Mouse (Mus musculus) liver, embryonic 13.5 days (tissue): ENCODE measurements around the gene Ttll5. TPM values are rescaled to one million over a fixed set of nuclear protein-coding genes. Genes with fewer than 3 reads are reported as not detected.

Experiments used
- ATAC-seq: fragments of 200-750 bp; cut with Nextera tagmentation; 2 replicates; pipeline ENCODE4 v1.8.0; 2017; ENCODE audit warnings: low read depth, mild to moderate bottlenecking, moderate number of reproducible peaks, moderate library complexity
- DNase-seq: peaks from one replicate; pipeline ENCODE4 v3.0.0; 2022
- H3K27ac ChIP-seq: fragments of 300-500 bp; sonication (generic); 2 replicates; pipeline ENCODE4 v1.5.1; 2015; ENCODE audit warnings: moderate library complexity, mild to moderate bottlenecking, inconsistent platforms
- H3K27me3 ChIP-seq: fragments of 300-500 bp; sonication (generic); 2 replicates; pipeline ENCODE4 v1.6.1; 2015; ENCODE audit warnings: mild to moderate bottlenecking, inconsistent platforms
- H3K36me3 ChIP-seq: fragments of 300-500 bp; sonication (generic); 2 replicates; pipeline ENCODE4 v1.6.1; 2015; ENCODE audit warnings: mild to moderate bottlenecking, inconsistent platforms
- H3K4me1 ChIP-seq: fragments of 300-500 bp; sonication (generic); replicated peaks from 2 replicates; pipeline ENCODE4 v1.6.1; 2015; ENCODE audit warnings: inconsistent platforms
- H3K4me2 ChIP-seq: fragments of 300-500 bp; sonication (generic); 2 replicates; pipeline ENCODE4 v1.6.1; 2015; ENCODE audit warnings: inconsistent platforms, mild to moderate bottlenecking, moderate library complexity
- H3K4me3 ChIP-seq: fragments of 300-500 bp; sonication (generic); replicated peaks from 2 replicates; pipeline ENCODE4 v1.5.1; 2015; ENCODE audit warnings: mild to moderate bottlenecking, inconsistent platforms
- H3K9ac ChIP-seq: fragments of 300-500 bp; sonication (generic); 2 replicates; pipeline ENCODE4 v1.6.1; 2015; ENCODE audit warnings: mild to moderate bottlenecking, inconsistent platforms
- H3K9me3 ChIP-seq: fragments of 300-500 bp; sonication (generic); replicated peaks from 2 replicates; pipeline ENCODE4 v1.6.1; 2016; ENCODE audit warnings: inconsistent platforms
- WGBS: fragments of 180-500 bp; shearing (Covaris S2); methylation state at CpG from one replicate; pipeline ENCODE4 v1.1.7; 2015; ENCODE audit not compliant: insufficient replicate concordance; 5-methylcytosine and 5-hydroxymethylcytosine counted together
- polyA plus RNA-seq: library from polyadenylated mRNA; unstranded; fragments of >200 nt; fragmentation: Nextera tagmentation; extraction: Ambion mirVana; gene quantifications from 2 replicates; pipeline ENCODE4 v1.2.1, GENCODE M21; 2015

Gene Ttll5
- polyA plus RNA-seq, 1 experiment from 2014 or later: 5.0 TPM

- Histone ChIP-seq H3K4me1 (peaks cover 19% of the 10 kb centered on the region), H3K4me3 (no peak overlapping the region), H3K27ac (no peak overlapping the region), H3K36me3 (no peaks in the 10 kb centered on the region), H3K9me3 (no peaks in the 10 kb centered on the region), H3K9ac (no peak overlapping the region), H3K27me3 (no peaks in the 10 kb centered on the region), H3K4me2 (no peak overlapping the region)
- ATAC-seq: no peak
- no peak for DNase-seq
Measured at GRCm38 (mm10) chr12:86035586-86035985, 211.1 kb downstream of the Ttll5 start.

GRCm38 (mm10) chr12:86036368-86037166, 212.1 kb downstream of the Ttll5 start:
- no peak for ATAC-seq
- no peaks in the 10 kb centered on the region for H3K27me3 ChIP-seq
- H3K9ac ChIP-seq: no peak overlapping the region
- H3K9me3 ChIP-seq: no peaks in the 10 kb centered on the region
- whole genome bisulfite sequencing: 62% methylated on average over 9 of the region's 9 CpGs
- no peak overlapping the region for H3K27ac ChIP-seq
- DNase-seq: no peak
- H3K4me2 ChIP-seq: no peak overlapping the region
- H3K4me1 ChIP-seq: peaks cover 12% of the 10 kb centered on the region
- H3K4me3 ChIP-seq: no peak overlapping the region
- no peaks in the 10 kb centered on the region for H3K36me3 ChIP-seq

- Histone ChIP-seq H3K4me3 (no peak overlapping the region), H3K27me3 (no peaks in the 10 kb centered on the region), H3K9me3 (no peaks in the 10 kb centered on the region), H3K4me1 (peaks cover 8% of the 10 kb centered on the region), H3K4me2 (no peak overlapping the region), H3K9ac (no peak overlapping the region), H3K36me3 (no peaks in the 10 kb centered on the region), H3K27ac (no peak overlapping the region)
- 59% methylated on average over 12 of the region's 12 CpGs for WGBS
- DNase-seq: no peak
- ATAC-seq: no peak
Measured at GRCm38 (mm10) chr12:86037235-86037921, 212.9 kb downstream of the Ttll5 start.

- DNase-seq: no peak
- Histone ChIP-seq H3K4me1 (no peaks in the 10 kb centered on the region; the same call in 1 of the 2 replicates), H3K4me3 (no peak overlapping the region), H3K9ac (no peak overlapping the region), H3K9me3 (no peaks in the 10 kb centered on the region; the same call in 1 of the 2 replicates), H3K4me2 (no peak overlapping the region), H3K36me3 (peaks cover 10% of the 10 kb centered on the region; the same call in 1 of the 2 replicates), H3K27ac (no peak overlapping the region), H3K27me3 (no peaks in the 10 kb centered on the region)
- 81% methylated on average over 5 of the region's 5 CpGs for WGBS
- no peak for ATAC-seq
Measured at GRCm38 (mm10) chr12:86039078-86039477, 214.6 kb downstream of the Ttll5 start.

GRCm38 (mm10) chr12:86039751-86040150, 215.3 kb downstream of the Ttll5 start:
- Histone ChIP-seq H3K9me3 (no peaks in the 10 kb centered on the region; the same call in 1 of the 2 replicates), H3K4me2 (no peak overlapping the region), H3K36me3 (peaks cover 10% of the 10 kb centered on the region; the same call in 1 of the 2 replicates), H3K27me3 (no peaks in the 10 kb centered on the region), H3K27ac (no peak overlapping the region), H3K4me1 (no peaks in the 10 kb centered on the region), H3K9ac (no peak overlapping the region), H3K4me3 (no peak overlapping the region)
- ATAC-seq (no peak), DNase-seq (no peak)
- WGBS: 81% methylated on average over 6 of the region's 6 CpGs

- H3K9me3 ChIP-seq: no peaks in the 10 kb centered on the region; the same call in 1 of the 2 replicates
- no peak overlapping the region for H3K9ac ChIP-seq
- WGBS: 60% methylated on average over 5 of the region's 5 CpGs
- no peaks in the 10 kb centered on the region for H3K27me3 ChIP-seq
- H3K4me2 ChIP-seq: no peak overlapping the region
- H3K4me3 ChIP-seq: no peak overlapping the region
- H3K36me3 ChIP-seq: peaks cover 10% of the 10 kb centered on the region; the same call in 1 of the 2 replicates
- DNase-seq (no peak), ATAC-seq (no peak)
- H3K4me1 ChIP-seq: peaks cover 3% of the 10 kb centered on the region
- no peak overlapping the region for H3K27ac ChIP-seq
Measured at GRCm38 (mm10) chr12:86046141-86046540, 221.7 kb downstream of the Ttll5 start.

- no peaks in the 10 kb centered on the region for H3K27me3 ChIP-seq
- ATAC-seq (no peak), DNase-seq (no peak)
- no peak overlapping the region for H3K9ac ChIP-seq
- H3K4me3 ChIP-seq: no peak overlapping the region
- 80% methylated on average over 2 of the region's 2 CpGs for WGBS
- H3K9me3 ChIP-seq: no peaks in the 10 kb centered on the region; the same call in 1 of the 2 replicates
- peaks cover 8% of the 10 kb centered on the region for H3K4me1 ChIP-seq
- no peak overlapping the region for H3K4me2 ChIP-seq
- peaks cover 10% of the 10 kb centered on the region; the same call in 1 of the 2 replicates for H3K36me3 ChIP-seq
- no peak overlapping the region for H3K27ac ChIP-seq
Measured at GRCm38 (mm10) chr12:86046776-86047175, 222.3 kb downstream of the Ttll5 start.

GRCm38 (mm10) chr12:86047376-86047775, 222.9 kb downstream of the Ttll5 start:
- H3K4me3 ChIP-seq: no peak overlapping the region
- H3K4me2 ChIP-seq: no peak overlapping the region
- DNase-seq (no peak), ATAC-seq (no peak)
- H3K27ac ChIP-seq: no peak overlapping the region
- no peaks in the 10 kb centered on the region; the same call in 1 of the 2 replicates for H3K9me3 ChIP-seq
- no peaks in the 10 kb centered on the region for H3K27me3 ChIP-seq
- WGBS: 40% methylated on average over 8 of the region's 8 CpGs
- H3K36me3 ChIP-seq: peaks cover 10% of the 10 kb centered on the region; the same call in 1 of the 2 replicates
- peaks cover 8% of the 10 kb centered on the region for H3K4me1 ChIP-seq
- H3K9ac ChIP-seq: no peak overlapping the region

- DNase-seq (no peak), ATAC-seq (no peak)
- no peak overlapping the region for H3K4me2 ChIP-seq
- no peaks in the 10 kb centered on the region for H3K9me3 ChIP-seq
- no peak overlapping the region for H3K9ac ChIP-seq
- H3K4me1 ChIP-seq: peaks cover 8% of the 10 kb centered on the region
- H3K4me3 ChIP-seq: no peak overlapping the region
- no peaks in the 10 kb centered on the region for H3K36me3 ChIP-seq
- WGBS: 78% methylated on average over 6 of the region's 6 CpGs
- H3K27ac ChIP-seq: no peak overlapping the region
- H3K27me3 ChIP-seq: no peaks in the 10 kb centered on the region
Measured at GRCm38 (mm10) chr12:86049813-86050212, 225.4 kb downstream of the Ttll5 start.

- Histone ChIP-seq H3K27ac (no peak overlapping the region), H3K9me3 (no peaks in the 10 kb centered on the region), H3K4me2 (no peak overlapping the region), H3K4me3 (no peak overlapping the region), H3K9ac (no peak overlapping the region), H3K27me3 (no peaks in the 10 kb centered on the region), H3K36me3 (no peaks in the 10 kb centered on the region), H3K4me1 (peaks cover 8% of the 10 kb centered on the region)
- DNase-seq: peak; percentile 3
- WGBS: 41% methylated on average over 5 of the region's 5 CpGs
- ATAC-seq: peak; percentile 73
Measured at GRCm38 (mm10) chr12:86051477-86051876, 227.0 kb downstream of the Ttll5 start.

- Histone ChIP-seq H3K4me3 (no peak overlapping the region), H3K27me3 (no peaks in the 10 kb centered on the region), H3K9ac (no peak overlapping the region), H3K4me1 (peaks cover 8% of the 10 kb centered on the region), H3K9me3 (no peaks in the 10 kb centered on the region), H3K4me2 (no peak overlapping the region), H3K27ac (no peak overlapping the region), H3K36me3 (no peaks in the 10 kb centered on the region)
- ATAC-seq: no peak
- no peak for DNase-seq
- WGBS: 67% methylated on average over 2 of the region's 2 CpGs
Measured at GRCm38 (mm10) chr12:86055306-86055705, 230.8 kb downstream of the Ttll5 start.
